Mouse (Mus musculus): ENCODE results near the gene C2cd3.

C2cd3 gene

DNA sequence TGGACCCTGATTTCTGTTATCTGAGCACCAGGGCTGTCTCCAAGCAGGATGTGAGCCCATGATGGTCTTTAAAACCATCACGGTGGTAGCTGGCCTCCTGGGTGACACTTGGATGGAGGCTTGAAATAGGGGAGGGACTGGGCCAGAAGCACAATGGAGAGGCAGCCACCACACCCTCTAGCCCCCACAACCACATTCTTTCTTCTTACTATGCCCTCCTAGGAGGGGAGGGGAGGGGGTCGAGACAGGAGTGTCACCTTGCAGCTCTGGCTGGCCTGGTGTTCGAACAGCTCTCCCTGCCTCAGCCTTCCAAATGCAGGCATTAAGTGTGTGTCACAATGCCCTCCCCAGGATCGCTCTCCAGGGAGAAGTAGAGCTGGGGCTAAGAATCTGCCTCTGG, 125.4 kb downstream of the C2cd3 start:
- no peak for DNase-seq (ENCODE audit: extremely low read depth, low read depth)

GRCm38 (mm10) chr7:100497982-100498381, 125.9 kb downstream of the C2cd3 start:
- DNase-seq (ENCODE audit: extremely low read depth, low read depth) = no peak

GRCm38 (mm10) chr7:100499465-100499864, 127.4 kb downstream of the C2cd3 start:
- no peak for DNase-seq (ENCODE audit: extremely low read depth, low read depth)

DNA sequence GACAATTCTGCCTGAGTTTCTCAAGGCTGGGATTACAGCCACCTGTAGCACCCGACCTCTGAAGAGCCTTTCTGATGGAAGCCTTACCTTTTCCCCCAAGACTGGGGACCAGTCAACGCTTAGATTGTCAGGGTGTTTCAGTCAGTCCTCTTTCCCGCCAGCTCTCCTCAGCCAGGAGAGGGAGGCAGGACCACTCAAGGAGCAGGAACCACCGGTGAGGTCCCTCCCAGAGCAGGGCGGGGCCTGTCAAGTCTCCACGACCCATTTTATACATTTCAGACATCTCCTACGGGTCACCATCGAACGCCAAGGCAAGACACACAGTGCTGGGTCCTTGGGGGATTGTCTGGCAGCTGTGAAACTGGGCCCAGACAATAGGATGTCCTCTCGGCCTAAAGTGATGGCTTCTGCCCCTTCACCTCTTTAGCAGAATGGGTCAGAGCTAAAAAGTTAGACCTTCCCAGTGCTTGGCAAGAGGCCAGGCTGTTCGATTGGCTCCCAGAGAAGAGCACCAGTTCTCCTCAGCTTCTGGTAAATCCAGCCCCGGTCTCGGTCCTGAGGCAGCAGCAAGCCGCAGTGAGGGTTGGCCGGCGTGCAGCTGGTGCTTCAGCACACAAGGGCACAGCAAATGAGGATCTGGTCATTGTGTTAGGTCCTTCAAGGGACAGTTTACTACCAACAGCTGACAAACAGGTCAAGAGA, 128.4 kb downstream of the C2cd3 start:
- DNase-seq (ENCODE audit: extremely low read depth, low read depth) = no peak

- DNase-seq (ENCODE audit: extremely low read depth, low read depth) = no peak
Observed at GRCm38 (mm10) chr7:100501027-100501843, 129.2 kb downstream of the C2cd3 start.

DNA sequence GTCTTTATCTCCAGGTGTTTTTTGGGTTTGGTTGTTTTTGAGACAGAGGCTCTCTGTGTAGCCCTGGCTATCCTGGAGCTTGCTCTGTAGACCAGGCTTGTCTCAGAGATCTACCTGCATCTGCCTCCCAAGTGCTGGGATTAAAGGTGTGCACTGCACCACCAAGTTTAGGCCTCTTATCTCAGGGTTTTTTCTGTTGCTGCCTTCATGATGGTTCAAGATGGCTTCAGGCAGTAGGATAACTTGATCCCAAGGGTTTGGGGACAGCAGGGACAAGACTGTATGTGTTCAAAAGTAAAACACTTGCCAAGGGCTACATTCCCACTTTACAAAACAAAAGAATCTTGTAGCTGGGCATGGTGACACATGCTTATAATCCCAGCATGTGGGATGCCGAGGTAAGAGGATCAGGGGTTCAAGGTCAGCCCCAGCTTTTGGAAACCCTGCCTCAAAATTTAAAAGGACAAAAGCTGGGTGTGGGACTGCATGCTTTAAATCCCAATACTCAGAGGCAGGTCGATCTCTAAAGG, 129.9 kb downstream of the C2cd3 start:
- no peak for DNase-seq (ENCODE audit: extremely low read depth, low read depth)

DNA sequence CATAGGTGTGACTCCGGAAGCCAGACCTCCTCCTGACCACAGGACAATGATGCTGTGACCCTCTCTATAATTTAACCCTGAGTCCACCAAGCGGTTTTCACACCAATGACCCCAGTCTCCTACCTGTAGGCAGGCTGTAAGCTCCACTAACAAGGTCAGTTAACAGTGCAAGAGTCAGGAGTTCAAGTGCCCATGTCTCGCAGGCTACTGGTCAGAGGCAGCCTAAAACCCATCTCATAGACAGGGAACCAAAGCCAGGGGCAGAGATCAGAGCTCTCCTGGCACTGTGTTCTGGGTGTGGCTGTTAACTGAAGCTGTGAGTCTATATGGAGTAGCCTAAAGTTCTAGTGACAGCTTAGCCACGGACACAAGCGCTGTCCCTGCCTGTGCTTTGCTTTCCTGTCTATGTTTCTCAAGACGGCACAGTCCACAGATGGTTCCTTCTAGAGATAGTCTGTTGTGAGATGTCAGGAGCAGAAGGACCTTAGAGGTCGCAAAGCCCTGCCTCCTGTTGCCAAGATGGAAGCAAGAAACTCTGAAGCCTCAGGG, 130.4 kb downstream of the C2cd3 start:
- no peak for DNase-seq (ENCODE audit: extremely low read depth, low read depth)

DNA sequence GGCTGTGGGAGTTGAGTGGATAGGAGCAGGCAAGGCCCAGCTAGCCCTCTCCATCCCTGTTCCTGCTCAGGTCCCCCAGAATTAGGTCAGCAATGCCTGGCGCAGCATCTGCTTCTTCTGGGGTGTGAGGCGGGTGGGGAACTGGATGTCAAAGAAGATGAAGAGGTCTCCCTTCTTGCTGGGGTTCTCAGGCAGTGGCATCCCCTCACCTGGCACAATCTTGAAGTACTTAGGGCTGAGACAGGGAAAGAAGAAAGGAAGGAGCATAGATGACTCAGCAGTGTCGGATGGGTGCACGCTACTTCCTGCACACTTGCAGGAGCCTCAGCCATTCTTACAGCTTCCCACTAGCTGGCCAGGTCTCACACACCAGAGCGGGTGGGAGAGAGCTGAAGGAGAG, 131.0 kb downstream of the C2cd3 start:
- no peak for DNase-seq (ENCODE audit: extremely low read depth, low read depth)

GRCm38 (mm10) chr7:100504740-100505487, 132.9 kb downstream of the C2cd3 start:
- no peak for DNase-seq (ENCODE audit: extremely low read depth, low read depth)

GRCm38 (mm10) chr7:100506494-100506893, 134.5 kb downstream of the C2cd3 start:
- no peak for DNase-seq (ENCODE audit: extremely low read depth, low read depth)

DNA sequence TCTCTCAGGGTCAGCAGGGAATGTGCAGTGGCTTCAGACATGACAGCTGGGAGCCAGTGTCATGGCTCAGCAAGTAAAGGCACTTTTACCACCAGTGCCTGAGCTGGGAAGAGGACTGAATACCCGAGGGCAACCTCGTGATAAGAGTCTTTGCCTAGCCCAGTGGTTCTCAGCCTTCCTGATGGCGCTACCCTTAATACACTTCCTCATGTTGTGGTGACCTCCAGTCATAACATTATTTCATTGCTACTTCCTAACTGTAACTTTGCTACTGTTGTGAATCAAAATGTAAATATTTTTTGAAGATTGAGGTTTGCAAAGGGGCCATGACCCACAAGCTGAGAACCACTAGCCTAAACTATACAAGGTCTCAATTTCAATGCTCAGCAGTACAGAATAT, 136.6 kb downstream of the C2cd3 start:
- no peak for DNase-seq (ENCODE audit: extremely low read depth, low read depth)

- DNase-seq (ENCODE audit: extremely low read depth, low read depth) = no peak
Observed at GRCm38 (mm10) chr7:100511602-100512001, 139.6 kb downstream of the C2cd3 start.

DNA sequence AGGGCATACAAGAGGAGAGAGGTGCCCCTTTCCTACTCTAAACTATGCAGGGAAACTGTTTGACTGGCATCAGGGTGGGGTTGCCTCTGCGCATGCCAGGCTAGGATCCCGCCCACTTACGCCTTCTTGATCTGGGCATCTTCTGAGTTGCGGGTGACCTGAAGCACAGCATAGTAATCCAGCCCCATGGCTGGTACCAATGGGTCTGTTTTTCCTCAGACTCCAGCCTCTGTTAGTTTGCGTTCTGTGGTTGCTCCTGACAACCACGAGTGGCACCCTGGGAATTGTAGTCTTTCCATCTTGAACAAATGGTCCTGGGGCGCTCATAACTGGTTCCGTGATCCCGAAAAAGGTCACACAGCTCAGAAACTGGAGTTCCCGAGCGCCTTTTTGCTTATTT, 142.5 kb downstream of the C2cd3 start, which contains the start of gene Dnajb13:
Gene Dnajb13 (minus strand): TSS at position 388 of the 400 bp plus-strand sequence.
- DNase-seq (ENCODE audit: extremely low read depth, low read depth) = no peak

All from MEL-GATA-1-ER (cell line).